Mouse (Mus musculus) neural tube, embryonic 10.5 days (tissue): ENCODE data around the gene Gm21891.
"Not testable (repeated sequence)": the region's sequence is repeated elsewhere in the genome, so short reads cannot be mapped to it uniquely, and the experiment has no call there.

Experiments
- DNase-seq: peaks from one replicate; pipeline ENCODE4 v3.0.0-alpha.2; 2017; ENCODE audit warnings: low spot score; ENCODE audit errors: extremely low spot score

Gm21891 gene

DNA sequence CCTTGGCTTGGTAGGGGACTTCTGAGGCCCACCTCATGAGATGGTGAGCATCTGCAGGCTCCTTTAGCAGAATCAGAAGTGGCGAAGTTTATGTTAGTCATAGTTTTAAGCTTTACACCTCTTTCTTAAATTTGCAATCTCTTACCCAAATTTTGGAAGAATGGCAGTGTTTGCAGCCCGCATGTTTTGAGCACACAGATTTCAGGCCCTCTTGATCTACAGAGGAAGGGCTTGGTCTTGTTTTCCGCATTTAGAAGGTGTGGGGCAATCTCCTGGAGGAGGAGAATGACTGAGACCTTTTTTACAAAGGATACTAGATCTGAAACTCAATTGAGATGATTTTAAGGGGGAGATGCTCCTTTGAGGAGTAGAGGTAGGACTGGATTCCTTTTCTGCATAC lies at the start of gene Gm21891:
Gm21891 (minus strand) TSS at position 101 of the 400 bp plus-strand sequence.
- DNase-seq = not testable (repeated sequence)

DNA sequence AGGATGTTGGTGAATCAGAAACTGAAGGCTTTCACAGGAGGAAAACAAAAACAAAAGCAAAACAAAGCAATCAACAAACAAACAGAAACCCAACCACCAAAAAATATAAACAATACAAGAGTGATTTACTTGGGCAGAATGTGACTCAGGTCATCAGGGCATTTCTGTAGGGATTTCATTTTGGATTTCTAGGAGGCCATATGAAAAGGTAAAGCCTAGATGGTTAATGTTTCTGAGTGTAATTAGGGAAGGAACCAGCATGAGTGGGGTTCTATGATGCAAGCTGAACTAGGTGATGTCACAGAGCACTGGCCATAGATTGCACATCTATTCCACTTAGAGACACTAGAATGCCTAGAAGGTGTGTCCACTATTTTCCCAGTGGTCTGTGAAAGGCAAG lies 28.4 kb upstream of the Gm21891 start, which contains the start of gene Gm21425:
Gm21425 (plus strand) TSS at position 301 of the 400 bp plus-strand sequence.
- DNase-seq = not testable (repeated sequence)
